Mouse (Mus musculus) neural tube, embryonic 13.5 days (tissue): Measurements from ENCODE around the gene Zfp964. TPM values are rescaled to one million over a fixed set of nuclear protein-coding genes. Genes with fewer than 3 reads are reported as not detected.
"Not testable (repeated sequence)": the region's sequence is repeated elsewhere in the genome, so short reads cannot be mapped to it uniquely, and the experiment has no call there.

Source experiments
- ATAC-seq: fragments of 200-750 bp; cut with Nextera tagmentation; 2 replicates; pipeline ENCODE4 v1.8.0; 2017; ENCODE audit warnings: low read depth, mild to moderate bottlenecking, moderate TSS enrichment, moderate library complexity
- H3K27ac ChIP-seq: fragments of 300-500 bp; sonication (generic); replicated peaks from 2 replicates; pipeline ENCODE4 v1.5.1; 2015; ENCODE audit warnings: moderate library complexity, mild to moderate bottlenecking, inconsistent platforms
- H3K27me3 ChIP-seq: fragments of 300-500 bp; sonication (generic); 2 replicates; pipeline ENCODE4 v1.6.1; 2015; ENCODE audit warnings: mild to moderate bottlenecking, inconsistent platforms
- H3K36me3 ChIP-seq: fragments of 300-500 bp; sonication (generic); 2 replicates; pipeline ENCODE4 v1.6.1; 2015; ENCODE audit warnings: mild to moderate bottlenecking, inconsistent platforms
- H3K4me1 ChIP-seq: fragments of 300-500 bp; sonication (generic); replicated peaks from 2 replicates; pipeline ENCODE4 v1.6.1; 2015; ENCODE audit warnings: inconsistent platforms
- H3K4me2 ChIP-seq: fragments of 300-500 bp; sonication (generic); 2 replicates; pipeline ENCODE4 v1.6.1; 2015; ENCODE audit warnings: inconsistent platforms, mild to moderate bottlenecking, moderate library complexity
- H3K4me3 ChIP-seq: fragments of 300-500 bp; sonication (generic); 2 replicates; pipeline ENCODE4 v1.5.1; 2015; ENCODE audit warnings: mild to moderate bottlenecking, inconsistent platforms
- H3K9ac ChIP-seq: fragments of 300-500 bp; sonication (generic); 2 replicates; pipeline ENCODE4 v1.6.1; 2015; ENCODE audit warnings: moderate library complexity, mild to moderate bottlenecking, inconsistent platforms
- H3K9me3 ChIP-seq: fragments of 300-500 bp; sonication (generic); 2 replicates; pipeline ENCODE4 v1.6.1; 2016; ENCODE audit warnings: inconsistent platforms
- WGBS: fragments of 180-500 bp; shearing (Covaris S2); methylation state at CpG from one replicate; pipeline ENCODE4 v1.1.7; 2015; 5-methylcytosine and 5-hydroxymethylcytosine counted together
- polyA plus RNA-seq: library from polyadenylated mRNA; unstranded; fragments of >200 nt; fragmentation: Nextera tagmentation; extraction: Ambion mirVana; gene quantifications from 2 replicates; pipeline ENCODE4 v1.2.1, GENCODE M21; 2015

Gene Zfp964
- polyA plus RNA-seq = 2.9 and 3.1 TPM in 2 replicates

- H3K4me1 ChIP-seq = peaks cover 9% of the 10 kb centered on the region
- H3K9me3 ChIP-seq = peaks cover under 1% of the 10 kb centered on the region; the same call in 1 of the 2 replicates
- peak within 1 kb of the TSS; percentile 83 for H3K9ac ChIP-seq
- H3K27ac ChIP-seq = peak within 1 kb of the TSS; percentile 92
- H3K4me2 ChIP-seq = peak within 1 kb of the TSS; percentile 84
- peak within 1 kb of the TSS; percentile 73 for H3K4me3 ChIP-seq
- ATAC-seq = peak; percentile 99
- peaks cover under 1% of the 10 kb centered on the region; the same call in 1 of the 2 replicates for H3K36me3 ChIP-seq
- under 1% methylated on average over 55 of the region's 55 CpGs for WGBS
- no peaks in the 10 kb centered on the region for H3K27me3 ChIP-seq
Measured at GRCm38 (mm10) chr8:69654358-69654981, at the start of gene Zfp964. Gene Zfp964 (plus strand): TSS chr8:69654479.

GRCm38 (mm10) chr8:69614687-69615086, 39.6 kb upstream of the Zfp964 start:
- no peaks in the 10 kb centered on the region for H3K27me3 ChIP-seq
- H3K27ac ChIP-seq = no peak overlapping the region
- no peak overlapping the region for H3K4me2 ChIP-seq
- H3K4me1 ChIP-seq = no peaks in the 10 kb centered on the region
- H3K36me3 ChIP-seq = peaks cover 85% of the 10 kb centered on the region
- H3K9ac ChIP-seq = no peak overlapping the region
- no peaks in the 10 kb centered on the region for H3K9me3 ChIP-seq
- no peak for ATAC-seq
- no peak overlapping the region for H3K4me3 ChIP-seq
- 61% methylated on average over 2 of the region's 2 CpGs for WGBS

DNA sequence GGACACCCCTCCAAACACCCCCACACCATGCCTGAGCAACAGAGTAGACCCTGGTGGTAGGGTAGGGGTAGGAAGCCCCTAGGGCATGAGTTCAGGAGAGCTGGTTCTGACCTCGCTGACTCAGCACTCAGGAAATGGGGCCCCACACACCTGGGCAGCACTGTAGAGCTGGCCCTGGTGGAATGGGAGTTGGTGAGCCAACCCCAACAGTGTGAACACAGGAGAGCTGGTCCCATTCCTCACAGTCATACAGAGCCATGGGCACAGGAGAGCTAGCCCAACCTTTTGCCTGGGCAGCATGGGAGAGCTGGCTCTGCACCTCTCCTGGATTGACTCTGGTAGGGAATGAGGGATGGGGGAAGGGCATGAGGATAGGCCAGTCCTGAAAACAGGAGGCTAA, 36.2 kb upstream of the Zfp964 start:
- Histone ChIP-seq H3K27me3 (no peaks in the 10 kb centered on the region), H3K4me2 (no peak overlapping the region), H3K9me3 (no peaks in the 10 kb centered on the region), H3K4me3 (no peak overlapping the region), H3K4me1 (peaks cover 7% of the 10 kb centered on the region; the same call in 1 of the 2 replicates), H3K27ac (no peak overlapping the region), H3K9ac (no peak overlapping the region), H3K36me3 (peaks cover 58% of the 10 kb centered on the region)
- peak; percentile 42; the same call in 1 of the 2 replicates for ATAC-seq
- WGBS = 100% methylated on average over 1 of the region's 1 CpGs

DNA sequence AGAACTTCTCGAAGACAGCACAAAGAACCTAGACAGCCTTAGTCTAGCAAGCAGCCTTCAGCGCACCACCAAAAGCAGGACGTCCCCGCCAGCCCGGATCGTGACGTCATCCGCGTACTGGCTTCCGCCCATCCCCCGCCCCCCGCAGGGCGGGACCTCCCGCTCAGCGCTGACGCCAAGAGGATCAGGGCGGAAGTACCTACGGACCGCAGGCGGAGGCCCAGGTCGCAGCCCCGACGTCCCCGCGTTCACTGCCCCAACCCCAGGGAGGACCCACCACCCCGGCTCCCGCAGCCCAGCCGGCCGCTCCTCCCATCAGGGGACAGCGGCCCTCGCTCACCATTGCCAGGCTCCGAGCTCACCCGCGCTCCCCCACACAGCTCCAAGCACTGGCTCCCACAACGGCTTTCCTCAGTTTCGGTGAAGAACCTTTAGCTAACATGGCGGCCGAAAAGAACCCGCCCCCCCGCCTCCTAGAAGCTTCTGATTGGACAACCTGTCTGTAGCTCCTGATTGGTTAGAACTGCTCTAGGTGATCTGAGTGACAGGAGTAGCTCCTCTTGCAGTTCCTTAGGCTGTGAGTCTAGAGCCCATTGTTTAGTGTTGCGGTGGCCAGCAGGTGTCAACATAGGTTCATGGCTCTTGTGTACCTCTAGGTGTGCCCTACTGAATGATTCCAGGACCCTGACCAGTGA, 29.0 kb upstream of the Zfp964 start, which contains the start of gene Zfp868:
TSS of gene Zfp868 (minus strand) at position 454 of the 695 bp plus-strand sequence.
- 0 out of 2 replicates have a peak, but pooled peaks cover 3% of the 10 kb centered on the region for H3K36me3 ChIP-seq
- peak within 1 kb of the TSS; percentile 99 for H3K27ac ChIP-seq
- H3K4me2 ChIP-seq = peak within 1 kb of the TSS; percentile 62
- H3K4me3 ChIP-seq = peak within 1 kb of the TSS; percentile 58
- H3K4me1 ChIP-seq = peaks cover 20% of the 10 kb centered on the region
- under 1% methylated on average over 41 of the region's 41 CpGs for WGBS
- peak; percentile 100 for ATAC-seq
- H3K27me3 ChIP-seq = no peaks in the 10 kb centered on the region
- no peaks in the 10 kb centered on the region for H3K9me3 ChIP-seq
- peak within 1 kb of the TSS; percentile 86 for H3K9ac ChIP-seq

DNA sequence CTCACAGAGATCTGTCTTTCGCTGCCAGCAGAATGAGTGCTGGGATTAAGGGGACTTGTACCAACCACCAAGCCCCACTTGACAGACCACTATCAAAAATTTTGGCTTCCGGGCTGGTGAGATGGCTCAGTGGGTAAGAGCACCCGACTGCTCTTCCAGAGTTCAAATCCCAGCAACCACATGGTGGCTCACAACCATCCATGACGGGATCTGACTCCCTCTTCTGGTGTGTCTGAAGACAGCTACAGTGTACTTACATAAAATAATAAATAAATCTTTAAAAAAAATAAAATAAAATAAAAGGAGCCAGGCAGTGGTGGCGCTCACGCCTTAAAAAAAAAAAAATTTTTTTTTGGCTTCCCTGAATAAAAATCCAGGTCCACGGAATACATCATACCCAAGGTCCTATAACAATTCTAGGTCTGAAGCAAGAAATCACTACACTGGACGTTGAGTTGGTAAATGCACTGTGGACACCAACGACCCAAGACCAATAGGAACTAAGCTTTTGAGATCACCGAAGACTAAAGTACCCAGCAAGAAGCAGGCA, 396 bp upstream of the Zfp964 start:
- Histone ChIP-seq H3K4me3 (peak overlapping the region; percentile 73), H3K9ac (no peak overlapping the region), H3K27ac (peak overlapping the region; percentile 92), H3K4me2 (peak overlapping the region; percentile 84), H3K36me3 (no peaks in the 10 kb centered on the region), H3K27me3 (no peaks in the 10 kb centered on the region), H3K9me3 (no peaks in the 10 kb centered on the region), H3K4me1 (peaks cover 9% of the 10 kb centered on the region)
- ATAC-seq = peak; percentile 24; the same call in 1 of the 2 replicates
- WGBS = 42% methylated on average over 10 of the region's 10 CpGs

DNA sequence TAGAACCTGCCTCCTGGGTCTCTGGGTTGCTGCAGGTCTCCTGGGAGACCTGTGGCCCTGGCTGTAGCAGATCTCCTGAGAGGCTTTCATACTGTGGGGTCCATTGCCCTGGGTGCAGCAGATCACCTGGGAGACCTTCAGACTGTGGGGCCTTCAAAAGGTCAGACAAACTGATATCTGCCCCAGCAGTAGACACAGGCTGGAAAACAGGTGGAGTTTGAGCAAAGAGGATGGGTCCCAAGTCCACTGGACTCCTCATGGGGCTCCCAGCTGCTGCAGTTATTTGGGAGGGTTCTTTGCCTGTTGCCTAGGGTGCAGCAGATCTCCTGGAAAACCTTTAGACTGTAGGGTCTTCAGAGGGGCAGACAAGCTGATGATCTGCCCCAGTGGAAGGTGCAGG, 7.0 kb downstream of the Zfp964 start:
- Histone ChIP-seq H3K27ac (no peak overlapping the region), H3K4me1 (no peaks in the 10 kb centered on the region), H3K9me3 (peaks cover 11% of the 10 kb centered on the region), H3K36me3 (peaks cover 46% of the 10 kb centered on the region), H3K27me3 (no peaks in the 10 kb centered on the region), H3K9ac (no peak overlapping the region), H3K4me2 (no peak overlapping the region), H3K4me3 (no peak overlapping the region)
- no peak for ATAC-seq

DNA sequence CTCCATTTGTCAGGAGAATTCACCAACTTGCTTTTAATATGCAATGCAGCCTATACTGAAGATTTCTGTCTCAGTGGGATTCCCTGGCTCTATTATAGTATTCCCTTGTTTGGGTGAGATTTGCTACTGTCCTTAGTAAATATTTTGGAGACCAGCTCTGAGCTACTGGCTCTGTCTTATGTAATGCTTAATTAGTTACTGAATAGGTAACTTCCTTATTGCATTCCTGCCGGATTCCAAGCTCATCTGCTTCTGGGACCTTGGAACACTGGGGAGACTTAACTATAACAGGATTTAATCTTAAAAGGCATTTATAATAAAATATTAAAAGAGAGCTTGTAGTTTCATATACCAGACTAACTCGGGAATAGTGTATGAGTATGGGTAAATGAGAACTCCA, 10.8 kb downstream of the Zfp964 start:
- Histone ChIP-seq H3K36me3 (peaks cover 39% of the 10 kb centered on the region), H3K9me3 (peaks cover 17% of the 10 kb centered on the region; the same call in 1 of the 2 replicates)
- H3K27me3 ChIP-seq, ATAC-seq, H3K9ac ChIP-seq, H3K4me1 ChIP-seq, H3K4me3 ChIP-seq, H3K4me2 ChIP-seq, H3K27ac ChIP-seq: not testable (repeated sequence)
- 82% methylated on average over 2 of the region's 2 CpGs for WGBS

GRCm38 (mm10) chr8:69701810-69702209, 47.5 kb downstream of the Zfp964 start:
- Histone ChIP-seq H3K36me3 (peaks cover 47% of the 10 kb centered on the region), H3K4me1 (no peaks in the 10 kb centered on the region), H3K27ac (no peak overlapping the region), H3K9me3 (no peaks in the 10 kb centered on the region), H3K4me2 (no peak overlapping the region), H3K4me3 (no peak overlapping the region), H3K27me3 (no peaks in the 10 kb centered on the region), H3K9ac (no peak overlapping the region)
- 68% methylated on average over 6 of the region's 6 CpGs for WGBS
- ATAC-seq = no peak

DNA sequence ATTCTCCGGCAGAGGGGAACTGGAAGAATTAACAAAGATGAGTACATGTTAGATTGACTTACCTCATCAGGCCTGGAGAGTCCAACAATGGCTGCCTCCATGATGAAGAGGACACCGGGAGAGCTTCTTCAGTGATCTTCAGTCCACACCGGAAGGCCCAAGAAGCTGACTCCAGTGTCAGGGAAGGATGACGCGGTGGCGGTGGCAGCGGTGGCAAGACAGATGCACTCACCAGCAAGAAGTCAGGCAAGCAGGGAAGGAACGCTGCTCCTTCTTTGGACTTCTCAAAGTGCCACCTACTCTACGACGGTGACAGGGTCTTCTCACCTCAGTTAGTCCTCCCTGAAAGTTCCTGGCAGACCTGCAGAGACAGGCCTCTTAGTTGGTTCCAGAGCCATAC, 56.3 kb downstream of the Zfp964 start, which contains the start of gene Zfp869:
TSS of gene Zfp869 (minus strand) at position 101 of the 400 bp plus-strand sequence.
- H3K9ac ChIP-seq, H3K9me3 ChIP-seq, H3K4me2 ChIP-seq, H3K4me3 ChIP-seq, H3K27me3 ChIP-seq, H3K27ac ChIP-seq, ATAC-seq: not testable (repeated sequence)
- H3K4me1 ChIP-seq = peaks cover 26% of the 10 kb centered on the region
- peaks cover 72% of the 10 kb centered on the region for H3K36me3 ChIP-seq
- WGBS = 95% methylated on average over 10 of the region's 10 CpGs

DNA sequence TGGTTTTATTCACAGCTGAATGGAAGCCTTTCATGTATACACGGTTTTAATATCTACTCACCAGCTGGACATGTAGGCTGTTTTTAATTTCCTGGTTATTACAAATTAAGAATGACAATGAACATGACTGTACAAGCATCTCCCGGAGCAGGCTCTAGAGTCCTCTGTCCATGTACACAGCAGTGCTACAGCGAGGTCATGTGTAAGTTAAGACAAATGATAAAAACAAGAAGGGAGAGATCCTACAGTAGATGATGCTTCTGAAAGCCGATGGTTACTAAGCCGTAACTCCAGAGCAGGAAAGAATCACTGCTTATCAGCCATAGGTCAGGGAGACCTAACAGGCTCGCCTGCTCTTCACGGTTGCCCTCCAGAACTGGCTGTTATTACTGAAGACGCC, 59.2 kb downstream of the Zfp964 start:
- H3K4me3 ChIP-seq = no peak overlapping the region
- H3K9me3 ChIP-seq = no peaks in the 10 kb centered on the region
- no peak overlapping the region for H3K4me2 ChIP-seq
- no peaks in the 10 kb centered on the region for H3K27me3 ChIP-seq
- no peak overlapping the region for H3K27ac ChIP-seq
- peaks cover 33% of the 10 kb centered on the region for H3K4me1 ChIP-seq
- H3K9ac ChIP-seq = 0 out of 2 replicates have a peak overlapping the region, but pooled peaks have one; percentile 5
- no peak for ATAC-seq
- peaks cover 43% of the 10 kb centered on the region for H3K36me3 ChIP-seq
- WGBS = 91% methylated on average over 8 of the region's 8 CpGs

- Histone ChIP-seq H3K27me3 (no peaks in the 10 kb centered on the region), H3K4me1 (peaks cover 33% of the 10 kb centered on the region), H3K27ac (no peak overlapping the region), H3K36me3 (peaks cover 24% of the 10 kb centered on the region), H3K4me2 (peak overlapping the region; percentile 57), H3K9me3 (no peaks in the 10 kb centered on the region), H3K9ac (peak overlapping the region; percentile 56), H3K4me3 (peak overlapping the region; percentile 91)
- WGBS = 85% methylated on average over 6 of the region's 6 CpGs
- ATAC-seq = no peak
Measured at GRCm38 (mm10) chr8:69715366-69715765, 61.1 kb downstream of the Zfp964 start.
